Mouse (Mus musculus): ENCODE measurements around the gene Htatip2. TPM values are rescaled to one million over a fixed set of nuclear protein-coding genes. Genes with fewer than 3 reads are reported as not detected.

Htatip2 gene
- polyA plus RNA-seq, 3 experiments from 2014 or later: 39.3 to 48.3 (median 44.2) TPM

- peak; percentile 58 for ATAC-seq
These were observed 27.9 kb downstream of the Htatip2 start for GRCm38 (mm10) chr7:49786618-49787382.

GRCm38 (mm10) chr7:49787383-49787645 lies 28.4 kb downstream of the Htatip2 start:
- no peak for ATAC-seq

- no peak for ATAC-seq
These were observed 35.4 kb downstream of the Htatip2 start for GRCm38 (mm10) chr7:49794304-49794703.

- no peak for ATAC-seq
These were observed 38.3 kb downstream of the Htatip2 start for GRCm38 (mm10) chr7:49797171-49797570.

GRCm38 (mm10) chr7:49803511-49803910 lies 44.6 kb downstream of the Htatip2 start:
- ATAC-seq: no peak

GRCm38 (mm10) chr7:49804638-49805165 lies 45.8 kb downstream of the Htatip2 start:
- ATAC-seq: no peak

GRCm38 (mm10) chr7:49805618-49806017 lies 46.7 kb downstream of the Htatip2 start:
- no peak for ATAC-seq

- no peak for ATAC-seq
These were observed 48.3 kb downstream of the Htatip2 start for GRCm38 (mm10) chr7:49807093-49807682.

GRCm38 (mm10) chr7:49807846-49808622 lies 49.1 kb downstream of the Htatip2 start:
- ATAC-seq: no peak

GRCm38 (mm10) chr7:49809100-49809499 lies 50.2 kb downstream of the Htatip2 start:
- no peak for ATAC-seq

- no peak for ATAC-seq
These were observed 50.6 kb downstream of the Htatip2 start for GRCm38 (mm10) chr7:49809562-49809961.

GRCm38 (mm10) chr7:49811346-49811745 lies 52.4 kb downstream of the Htatip2 start:
- peak; percentile 35 for ATAC-seq

GRCm38 (mm10) chr7:49819393-49819792 lies 60.5 kb downstream of the Htatip2 start:
- ATAC-seq: no peak

- peak; percentile 68 for ATAC-seq
These were observed 62.5 kb downstream of the Htatip2 start for GRCm38 (mm10) chr7:49821370-49821769.

GRCm38 (mm10) chr7:49822028-49822427 lies 63.1 kb downstream of the Htatip2 start:
- ATAC-seq: no peak

Other genes starting within 250 kb of the Htatip2 start
- gene Dbx1, start 122.3 kb upstream of the Htatip2 start, polyA plus RNA-seq (2017; shearing (Covaris generic)): not detected
- gene Prmt3, start 19.2 kb downstream of the Htatip2 start, polyA plus RNA-seq (2017; shearing (Covaris generic)): 10 to 100 TPM in 2 of 3 experiments, 1 to 10 TPM in 1; 7.8 to 13.2 (median 12.8) TPM
- gene Slc6a5, start 151.0 kb downstream of the Htatip2 start, polyA plus RNA-seq (2017; shearing (Covaris generic)): not detected
- gene Nell1, start 215.7 kb downstream of the Htatip2 start, polyA plus RNA-seq (2017; shearing (Covaris generic)): not detected